32 mouse cellular contexts compared by ENCODE assay signal in genomic region chr13:45034759-45035158, GRCm38 (mm10). TPM values are rescaled to one million over a fixed set of nuclear protein-coding genes. Genes with fewer than 3 reads are reported as not detected.
DNase-seq lines count a peak whose midpoint lies in the region; ATAC-seq lines count a peak whose summit lies in the region.
"Had no signal": no experiment of that assay in that cellular context is flagged by ENCODE, and none has a peak within 500 bp of the region (broad histone marks: within the 10 kb centered on the region; RNA-seq: fewer than 3 reads in every experiment).

No protein-coding gene starts in this region.

- H3K4me3 ChIP-seq in limb, embryonic 13.5 days: no peak overlapping the region
- H3K4me3 ChIP-seq: embryonic facial prominence, embryonic 15.5 days; forebrain, embryonic 12.5 days; liver, embryonic 15.5 days; midbrain, embryonic 10.5 days; myocyte; neural tube, embryonic 12.5 days had no signal

- H3K4me1 ChIP-seq in limb, embryonic 13.5 days: peaks cover 50% of the 10 kb centered on the region
- H3K4me1 ChIP-seq: forebrain, embryonic 12.5 days; midbrain, embryonic 10.5 days; neural tube, embryonic 12.5 days had no signal

- no peak for ATAC-seq in limb, embryonic 13.5 days (ENCODE audit: low FRiP score, low read depth)
- ATAC-seq: forebrain, postnatal 0 days; inflammation-experienced regulatory T-cells, adult 6 months had no signal

- peak overlapping the region; percentile 42 for H3K4me2 ChIP-seq in limb, embryonic 13.5 days (replicated peaks)
- H3K4me2 ChIP-seq: embryonic facial prominence, embryonic 15.5 days; forebrain, embryonic 12.5 days; heart, embryonic 11.5 days; hindbrain, embryonic 14.5 days; liver, embryonic 15.5 days; lung, embryonic 14.5 days; neural tube, embryonic 12.5 days had no signal

- no peak overlapping the region for H3K9ac ChIP-seq in limb, embryonic 13.5 days
- H3K9ac ChIP-seq: embryonic facial prominence, embryonic 15.5 days; forebrain, embryonic 12.5 days; forebrain, postnatal 0 days; hindbrain, embryonic 14.5 days; liver, embryonic 15.5 days; lung, embryonic 14.5 days; neural tube, embryonic 12.5 days had no signal

- H3K36me3 ChIP-seq in limb, embryonic 13.5 days: no peaks in the 10 kb centered on the region
- H3K36me3 ChIP-seq: embryonic facial prominence, embryonic 15.5 days; forebrain, embryonic 12.5 days; G1E; liver, embryonic 15.5 days; midbrain, embryonic 10.5 days; neural tube, embryonic 12.5 days had no signal

- peak; percentile 38 for DNase-seq in embryo, embryonic 10.5 days (ENCODE audit: low spot score)
- DNase-seq in embryo, embryonic 11 days: peak; percentile 61
- DNase-seq in forelimb bud, embryonic 11.5 days (ENCODE audit: low read depth, low spot score): peak; percentile 52
- DNase-seq in thymus, postnatal 25 days: no peak
- DNase-seq in lung, postnatal 4 days: no peak
- DNase-seq: adrenal gland, postnatal 14 days; B cell, adult 2 months; cerebellum, adult 11 months; cerebellum, adult 9-10 months; forebrain, postnatal 0 days; gastrocnemius, postnatal 25 days; heart, adult 18-20 months; heart, postnatal 4 days; kidney, adult 11 months; kidney, postnatal 14 days; layer of hippocampus, adult 9-11 months; liver; lung, embryonic 14.5 days; lung, postnatal 14 days had no signal

- WGBS in limb, embryonic 13.5 days: 5% methylated on average over 7 of the region's 7 CpGs

- no peaks in the 10 kb centered on the region for H3K9me3 ChIP-seq in limb, embryonic 13.5 days
- H3K9me3 ChIP-seq: embryonic facial prominence, embryonic 15.5 days; forebrain, embryonic 12.5 days; G1E; liver, embryonic 15.5 days; midbrain, embryonic 10.5 days; neural tube, embryonic 12.5 days had no signal

- peak overlapping the region; percentile 53; the same call in 1 of the 2 replicates for H3K27ac ChIP-seq in limb, embryonic 13.5 days
- H3K27ac ChIP-seq: embryonic facial prominence, embryonic 15.5 days; forebrain, embryonic 12.5 days; hindbrain, embryonic 14.5 days; liver, embryonic 15.5 days; midbrain, embryonic 10.5 days; neural tube, embryonic 12.5 days had no signal

- H3K27me3 ChIP-seq in limb, embryonic 13.5 days: no peaks in the 10 kb centered on the region
- H3K27me3 ChIP-seq: embryonic facial prominence, embryonic 15.5 days; forebrain, embryonic 12.5 days; neural tube, embryonic 12.5 days had no signal

RNA-seq across cellular contexts. Expression of gene Dtnbp1, which starts 32.8 kb away (rescaled TPM):
- 75.8 and 77.2 TPM in 2 replicates for polyA plus RNA-seq in limb, embryonic 13.5 days (2015; fragmentation: Nextera tagmentation; extraction: Ambion mirVana)

RNA-seq across cellular contexts. Expression of gene Gm9817, which starts 43.7 kb away (rescaled TPM):
- not detected in 2 replicates for polyA plus RNA-seq in limb, embryonic 13.5 days (2015; fragmentation: Nextera tagmentation; extraction: Ambion mirVana)
- polyA plus RNA-seq: forebrain, embryonic 12.5 days; forebrain, postnatal 0 days; heart, embryonic 11.5 days; hindbrain, embryonic 14.5 days; liver, embryonic 15.5 days; lung, embryonic 14.5 days; midbrain, embryonic 10.5 days; midbrain, postnatal 0 days; neural tube, embryonic 12.5 days; thymus, postnatal 0 days had no signal

Comparison
In these comparisons a context has a peak if more than half of its experiments do, and no peak if none do; other contexts are left out.
1. DNase-seq: peak in embryo, embryonic 10.5 days (single experiment), embryo, embryonic 11 days (single experiment) and forelimb bud, embryonic 11.5 days (single experiment); none in thymus, postnatal 25 days (single experiment) and lung, postnatal 4 days (0 of 2).